In genomic region chr7:139472865-139473549, GRCm38 (mm10) we compare ENCODE assay signal across 8 mouse cellular contexts.
DNase-seq lines count a peak whose midpoint lies in the region; ATAC-seq and TF ChIP-seq lines count a peak whose summit lies in the region.

No protein-coding gene starts in this region.

- TF ChIP-seq POLR2A in lung, adult 2 months (IDR thresholded peaks at IDR 0.05; ENCODE audit: borderline replicate concordance, extremely low read depth, low read depth, low read length): no peak
- TF ChIP-seq POLR2A in thymus, adult 2 months (IDR thresholded peaks at IDR 0.05; ENCODE audit: control insufficient read depth, extremely low read depth, insufficient read depth, low read length, poor library complexity): no peak

- intact Hi-C loops in heart, postnatal 36 days (cut with DNase I): loop anchor here (1.0 to 10.0 kb wide), 6 partner anchors 36 to 348 kb away; partner anchors contain the start of gene Pwwp2b

- H3K27me3 ChIP-seq in E14TG2a.4 (ENCODE audit: insufficient read depth, low read length): no peaks in the 10 kb centered on the region
- H3K27me3 ChIP-seq in forebrain, embryonic 16.5 days (replicated peaks; ENCODE audit: control insufficient read depth, insufficient read depth, low read length): no peaks in the 10 kb centered on the region
- H3K27me3 ChIP-seq in thymus, adult 2 months (ENCODE audit: control insufficient read depth, insufficient read depth, low read length): no peaks in the 10 kb centered on the region

- no peak overlapping the region for H3K4me2 ChIP-seq in forebrain, embryonic 16.5 days (ENCODE audit: low read length)

- ATAC-seq in forebrain, embryonic 16.5 days: peak; percentile 81

- 33% methylated on average over 7 of the region's 7 CpGs for WGBS in forebrain, embryonic 16.5 days
- WGBS in lung, adult 2 months: 15% methylated on average over 7 of the region's 7 CpGs
- WGBS in thymus, adult 2 months: 49% methylated on average over 7 of the region's 7 CpGs

- H3K27ac ChIP-seq in forebrain, embryonic 16.5 days (ENCODE audit: low read length): no peak overlapping the region
- H3K27ac ChIP-seq in layer of hippocampus, adult 2 months: peak overlapping the region; percentile 24
- no peak overlapping the region for H3K27ac ChIP-seq in thymus, adult 2 months (ENCODE audit: control insufficient read depth, insufficient read depth, low read length)

- H3K4me3 ChIP-seq in E14TG2a.4 (replicated peaks; ENCODE audit: low read length): no peak overlapping the region
- no peak overlapping the region for H3K4me3 ChIP-seq in forebrain, embryonic 16.5 days (replicated peaks; ENCODE audit: low read length)
- no peak overlapping the region for H3K4me3 ChIP-seq in layer of hippocampus, adult 2 months
- H3K4me3 ChIP-seq in lung, adult 2 months (replicated peaks; ENCODE audit: extremely low read depth, low read depth, low read length): no peak overlapping the region
- no peak overlapping the region for H3K4me3 ChIP-seq in thymus, adult 2 months (ENCODE audit: control insufficient read depth, insufficient read depth, low read length)

- H3K4me1 ChIP-seq in E14TG2a.4 (replicated peaks; ENCODE audit: low read depth, low read length): 0 out of 2 replicates have a peak, but pooled peaks cover 5% of the 10 kb centered on the region
- no peaks in the 10 kb centered on the region for H3K4me1 ChIP-seq in forebrain, embryonic 16.5 days (replicated peaks; ENCODE audit: control insufficient read depth, insufficient read depth, low read length)
- H3K4me1 ChIP-seq in lung, adult 2 months (ENCODE audit: control insufficient read depth, insufficient read depth, low read length): peaks cover 24% of the 10 kb centered on the region
- H3K4me1 ChIP-seq in thymus, adult 2 months (replicated peaks; ENCODE audit: control insufficient read depth, insufficient read depth, low read length): no peaks in the 10 kb centered on the region

- H3K36me3 ChIP-seq in E14TG2a.4 (ENCODE audit: insufficient read depth, low read length): no peaks in the 10 kb centered on the region
- no peaks in the 10 kb centered on the region for H3K36me3 ChIP-seq in forebrain, embryonic 16.5 days (ENCODE audit: control insufficient read depth, insufficient read depth)
- no peaks in the 10 kb centered on the region for H3K36me3 ChIP-seq in thymus, adult 2 months (ENCODE audit: control insufficient read depth, insufficient read depth, low read length)

- H3K9me3 ChIP-seq in E14TG2a.4 (ENCODE audit: low read length): no peaks in the 10 kb centered on the region
- no peaks in the 10 kb centered on the region for H3K9me3 ChIP-seq in forebrain, embryonic 16.5 days (ENCODE audit: control insufficient read depth, low read length)

- H3K9ac ChIP-seq in forebrain, embryonic 16.5 days (replicated peaks; ENCODE audit: low read depth, low read length): no peak overlapping the region

- peak; percentile 49 for TF ChIP-seq CTCF in E14TG2a.4 (conservative IDR thresholded peaks at IDR 0.05; ENCODE audit: low read length)
- peak; percentile 93 for TF ChIP-seq CTCF in layer of hippocampus, adult 2 months (conservative IDR thresholded peaks at IDR 0.05)
- TF ChIP-seq CTCF in lung, adult 2 months (IDR thresholded peaks at IDR 0.05; ENCODE audit: insufficient read depth, low read length): peak; percentile 97
- TF ChIP-seq CTCF in thymus, adult 2 months (IDR thresholded peaks at IDR 0.05; ENCODE audit: borderline replicate concordance, control insufficient read depth, extremely low read depth, insufficient read depth, low read length, poor library complexity): peak; percentile 82; the same call in 1 of the 2 replicates

- peak; percentile 24 for DNase-seq in c-Kit-positive CD71-positive TER-119-positive erythroid progenitor cells, embryonic 14.5 days (ENCODE audit: low spot score)
- DNase-seq in heart, postnatal 36 days: peak; percentile 86 to 87
- DNase-seq in layer of hippocampus, adult 2 months (ENCODE audit: low spot score in 2 of 2): peak; percentile 81 to 87
- DNase-seq in lung, adult 2 months: peak; percentile 83
- peak; percentile 64 for DNase-seq in ovary, adult 18-20 months (ENCODE audit: low spot score)
- DNase-seq in thymus, adult 2 months: peak; percentile 71

Comparison
In these comparisons a context has a peak if more than half of its experiments do, and no peak if none do; other contexts are left out.
1. DNase-seq: peak in every context shown above with its lines; median percentile 86 in heart, postnatal 36 days; 84 in layer of hippocampus, adult 2 months; 83 in lung, adult 2 months; 71 in thymus, adult 2 months; 64 in ovary, adult 18-20 months; 24 in c-Kit-positive CD71-positive TER-119-positive erythroid progenitor cells, embryonic 14.5 days.